Comparison of ENCODE assay signal across 17 mouse cellular contexts in the genomic region with DNA sequence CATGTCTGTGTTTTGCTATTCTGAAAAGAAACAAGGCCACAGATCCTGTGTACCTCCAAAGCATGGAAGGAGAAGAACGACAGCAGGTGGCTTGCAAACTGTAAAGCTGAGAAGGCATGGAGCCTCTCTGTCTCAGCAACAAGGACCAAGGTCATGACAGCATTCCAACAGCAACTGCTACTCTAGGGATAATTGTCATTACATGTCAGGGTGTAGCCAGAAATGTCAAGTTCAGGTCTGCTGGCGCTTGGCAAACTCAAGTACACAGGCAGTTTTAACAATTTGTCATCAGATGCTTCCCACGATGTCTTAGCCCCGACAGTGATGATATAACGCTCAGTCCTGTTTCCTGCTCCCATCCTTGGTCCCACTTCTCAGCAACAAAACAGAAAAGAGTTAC. TPM values are rescaled to one million over a fixed set of nuclear protein-coding genes. Genes with fewer than 3 reads are reported as not detected.
DNase-seq lines count a peak whose midpoint lies in the region; ATAC-seq and TF ChIP-seq lines count a peak whose summit lies in the region.
"Had no signal": no experiment of that assay in that cellular context is flagged by ENCODE, and none has a peak within 500 bp of the region (broad histone marks: within the 10 kb centered on the region; RNA-seq: fewer than 3 reads in every experiment).

No protein-coding gene starts in this region.

- 70% methylated on average over 5 of the region's 5 CpGs for WGBS in kidney, adult 2 months
- 78% methylated on average over 5 of the region's 5 CpGs for WGBS in stomach, postnatal 0 days

- H3ac ChIP-seq in myocyte (ENCODE audit: control insufficient read depth, insufficient read length) = no peak overlapping the region

- H3K4me1 ChIP-seq in kidney, adult 2 months (ENCODE audit: control insufficient read depth, insufficient read depth, low read length) = peaks cover 29% of the 10 kb centered on the region
- H3K4me1 ChIP-seq in stomach, postnatal 0 days (replicated peaks; ENCODE audit: control insufficient read depth, insufficient read depth) = peaks cover 8% of the 10 kb centered on the region
- H3K4me1 ChIP-seq: forebrain, embryonic 15.5 days had no signal

- H3K9me3 ChIP-seq in stomach, postnatal 0 days (ENCODE audit: control insufficient read depth, low read length) = no peaks in the 10 kb centered on the region
- H3K9me3 ChIP-seq: embryonic facial prominence, embryonic 10.5 days; embryonic facial prominence, embryonic 12.5 days; forebrain, embryonic 13.5 days; forebrain, embryonic 15.5 days had no signal

- no peak for ATAC-seq in stomach, postnatal 0 days (ENCODE audit: low FRiP score, low TSS enrichment)
- ATAC-seq: forebrain, embryonic 13.5 days; forebrain, embryonic 15.5 days; forebrain, postnatal 0 days had no signal

- peaks cover 81% of the 10 kb centered on the region for H3K79me2 ChIP-seq in myocyte (ENCODE audit: control insufficient read depth, insufficient read depth)

- H3K27me3 ChIP-seq in kidney, adult 2 months (replicated peaks; ENCODE audit: control insufficient read depth, insufficient read depth, low read length) = no peaks in the 10 kb centered on the region
- no peaks in the 10 kb centered on the region for H3K27me3 ChIP-seq in myocyte (ENCODE audit: control insufficient read depth, insufficient read depth, insufficient read length)
- no peaks in the 10 kb centered on the region for H3K27me3 ChIP-seq in stomach, postnatal 0 days (ENCODE audit: control insufficient read depth, insufficient read depth, low read length)
- H3K27me3 ChIP-seq: embryonic facial prominence, embryonic 12.5 days; forebrain, embryonic 13.5 days; forebrain, embryonic 15.5 days had no signal

- no peak for TF ChIP-seq EP300 in stomach, postnatal 0 days (optimal IDR thresholded peaks at IDR 0.05)

- no peak overlapping the region for H3K4me3 ChIP-seq in kidney, adult 2 months (ENCODE audit: insufficient read depth, low read depth, low read length)
- H3K4me3 ChIP-seq in myocyte = no peak overlapping the region
- no peak overlapping the region for H3K4me3 ChIP-seq in stomach, postnatal 0 days (ENCODE audit: low read depth, low read length)
- H3K4me3 ChIP-seq: embryonic facial prominence, embryonic 10.5 days; embryonic facial prominence, embryonic 12.5 days; forebrain, embryonic 13.5 days; forebrain, embryonic 15.5 days had no signal

- H3K4me2 ChIP-seq in myocyte (ENCODE audit: low read depth) = no peak overlapping the region
- no peak overlapping the region for H3K4me2 ChIP-seq in stomach, postnatal 0 days (replicated peaks; ENCODE audit: low read depth)
- H3K4me2 ChIP-seq: embryonic facial prominence, embryonic 12.5 days; forebrain, embryonic 13.5 days; forebrain, embryonic 15.5 days had no signal

- no peak overlapping the region for H3K9ac ChIP-seq in stomach, postnatal 0 days (ENCODE audit: low read length)
- H3K9ac ChIP-seq: embryonic facial prominence, embryonic 12.5 days; forebrain, embryonic 13.5 days; forebrain, embryonic 15.5 days; forebrain, postnatal 0 days had no signal

- no peak for TF ChIP-seq POLR2A in kidney, adult 2 months (IDR thresholded peaks at IDR 0.05; ENCODE audit: low read depth, low read length)
- no peak for TF ChIP-seq POLR2A in myocyte (IDR thresholded peaks at IDR 0.05; ENCODE audit: insufficient read length, low read depth)

- peak; percentile 32 for DNase-seq in kidney, adult 2 months
- no peak for DNase-seq in kidney, adult 8-10 months
- no peak for DNase-seq in stomach, postnatal 0 days (ENCODE audit: low spot score)
- DNase-seq in adrenal gland, adult 2 months = no peak
- DNase-seq: adrenal gland, postnatal 10 days; cerebellum, adult 11-12 months; cerebellum, adult 2 months; cerebellum, adult 9-10 months; cerebellum, postnatal 10 days; cerebellum, postnatal 25 days; forebrain, postnatal 0 days had no signal

- H3K27ac ChIP-seq in kidney, adult 2 months (ENCODE audit: insufficient read depth, low read depth, low read length) = no peak overlapping the region
- 0 out of 2 replicates have a peak overlapping the region, but pooled peaks have one; percentile 8 for H3K27ac ChIP-seq in stomach, postnatal 0 days (replicated peaks)
- H3K27ac ChIP-seq: embryonic facial prominence, embryonic 10.5 days; embryonic facial prominence, embryonic 12.5 days; forebrain, embryonic 13.5 days; forebrain, embryonic 15.5 days had no signal

- H3K36me3 ChIP-seq in kidney, adult 2 months (ENCODE audit: control insufficient read depth, insufficient read depth, low read length) = no peaks in the 10 kb centered on the region
- no peaks in the 10 kb centered on the region for H3K36me3 ChIP-seq in myocyte (ENCODE audit: control insufficient read depth, insufficient read depth)
- no peaks in the 10 kb centered on the region for H3K36me3 ChIP-seq in stomach, postnatal 0 days (ENCODE audit: control insufficient read depth, insufficient read depth, low read length)
- H3K36me3 ChIP-seq: embryonic facial prominence, embryonic 10.5 days; embryonic facial prominence, embryonic 12.5 days; forebrain, embryonic 15.5 days had no signal

- TF ChIP-seq CTCF in kidney, adult 2 months (conservative IDR thresholded peaks at IDR 0.05; ENCODE audit: insufficient read depth, insufficient read length, low read depth, low read length) = no peak
- no peak for TF ChIP-seq CTCF in stomach, postnatal 0 days (IDR thresholded peaks at IDR 0.05; ENCODE audit: low read depth)

TF ChIP-seq in myocyte, 11 proteins besides CTCF, POLR2A, EP300 and RAD21:
- TF ChIP-seq TCF12 (IDR thresholded peaks at IDR 0.05; ENCODE audit: insufficient read depth, poor library complexity, severe bottlenecking) (no peak), MYOD1 (IDR thresholded peaks at IDR 0.05; ENCODE audit: control insufficient read depth in 1 of 3, insufficient read length in 2 of 3, low read depth in 2 of 3) (peak in 2 of 3 experiments; percentile 14 to 21), MYOG (IDR thresholded peaks at IDR 0.05; ENCODE audit: control insufficient read depth in 1 of 3, insufficient read depth in 1 of 3, insufficient read length in 2 of 3, low read depth in 2 of 3) (peak in 1 of 3 experiments; percentile 19)

RNA-seq across cellular contexts. Expression of a gene that starts 26.0 kb away (rescaled TPM):
- 10.5 and 11.8 TPM in 2 replicates for polyA plus RNA-seq in kidney, adult 2 months (2012; rRNA removed)
- polyA plus RNA-seq in myocyte (2012; fragmentation: generic; extraction: Trizol) = 11.4 TPM
- 7.0 and 7.6 TPM in 2 replicates for polyA plus RNA-seq in stomach, postnatal 0 days (2015; fragmentation: Nextera tagmentation; extraction: Ambion mirVana)
- 10 to 100 TPM; 11.1 to 14.5 TPM for total RNA-seq in adrenal gland, adult 2 months (2021)
- polyA plus RNA-seq in adrenal gland, adult 2 months (2012; rRNA removed) = 9.2 and 9.5 TPM in 2 replicates
- total RNA-seq: MEL had no signal
